Mouse (Mus musculus): Measurements from ENCODE around the gene Cela3a. TPM values are rescaled to one million over a fixed set of nuclear protein-coding genes. Genes with fewer than 3 reads are reported as not detected.

The Cela3a gene
- polyA plus RNA-seq, 1 experiment from 2014 or later = not detected

DNA sequence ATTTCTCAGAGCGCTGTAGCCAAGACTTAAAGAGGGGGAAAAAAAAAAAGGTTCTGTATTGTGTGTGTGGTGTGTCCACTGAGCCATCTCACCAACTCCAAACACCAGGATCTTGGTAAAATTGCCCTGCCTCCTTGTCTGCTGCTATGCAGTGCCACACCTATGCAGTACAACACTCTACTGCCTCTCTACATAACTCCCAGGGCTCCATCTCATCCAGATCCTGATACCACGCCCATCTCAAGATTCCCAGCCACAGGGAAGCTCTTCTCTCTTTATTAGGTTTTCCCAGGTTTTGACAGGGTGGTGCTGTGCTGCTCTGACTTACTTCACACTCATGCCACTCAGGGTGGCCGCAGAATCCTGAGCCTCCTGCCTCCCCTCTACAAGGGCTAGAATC lies 48.6 kb downstream of the Cela3a start:
- Histone ChIP-seq H3K4me1 (ENCODE audit: control insufficient read depth, insufficient read depth, low read length) (peaks cover 11% of the 10 kb centered on the region; the same call in 1 of the 2 replicates), H3K4me2 (no peak overlapping the region), H3K4me3 (ENCODE audit: low read depth, low read length) (no peak overlapping the region), H3K36me3 (ENCODE audit: control insufficient read depth, insufficient read depth, low read length) (no peaks in the 10 kb centered on the region; the same call in 1 of the 2 replicates), H3K9me3 (replicated peaks; ENCODE audit: control insufficient read depth, low read length) (no peaks in the 10 kb centered on the region), H3K27me3 (ENCODE audit: control insufficient read depth, insufficient read depth, low read length) (no peaks in the 10 kb centered on the region), H3K27ac (ENCODE audit: low read depth, low read length) (no peak overlapping the region), H3K9ac (ENCODE audit: low read depth, low read length) (no peak overlapping the region)
- WGBS (ENCODE audit: insufficient replicate concordance) = 67% methylated on average over 3 of the region's 3 CpGs
- no peak for ATAC-seq (replicated peaks; ENCODE audit: insufficient number of reproducible peaks, low FRiP score, low TSS enrichment)

DNA sequence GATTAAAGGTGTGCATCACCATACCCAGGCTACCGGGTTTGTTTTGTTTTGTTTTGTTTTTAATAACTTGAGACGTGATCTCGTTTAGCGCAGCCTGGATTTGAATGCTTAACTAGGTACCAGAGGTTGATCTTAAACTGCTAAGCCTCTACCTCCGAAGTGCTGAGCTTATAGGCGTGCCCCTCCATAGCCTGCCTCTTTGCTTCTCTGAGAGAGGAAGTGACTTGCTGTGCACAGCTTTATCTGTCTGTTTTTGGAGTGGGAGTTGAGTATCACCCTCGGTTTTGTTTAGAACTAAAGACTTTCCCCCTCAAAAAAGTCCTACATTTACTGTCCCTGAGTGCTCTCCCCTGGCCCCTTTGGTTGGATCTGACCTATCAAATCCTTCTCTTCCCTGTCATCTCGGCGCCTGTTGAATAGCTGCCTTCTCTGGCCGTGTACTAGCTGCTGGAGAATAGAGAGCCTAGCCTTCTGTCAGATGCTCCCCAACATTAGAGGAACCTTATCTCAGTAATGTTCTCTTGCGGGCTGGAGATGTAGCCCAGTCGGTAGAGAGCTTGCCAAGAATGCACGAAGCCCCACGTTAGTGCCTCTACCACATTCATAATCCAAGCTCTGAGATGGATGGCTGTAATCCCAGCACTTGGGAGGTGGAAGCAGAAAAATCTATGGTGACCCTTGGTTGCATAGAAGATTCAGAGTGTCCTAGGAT lies 51.1 kb downstream of the Cela3a start:
- no peak overlapping the region for H3K9ac ChIP-seq (ENCODE audit: low read depth, low read length)
- H3K36me3 ChIP-seq (ENCODE audit: control insufficient read depth, insufficient read depth, low read length) = no peaks in the 10 kb centered on the region; the same call in 1 of the 2 replicates
- no peaks in the 10 kb centered on the region for H3K27me3 ChIP-seq (ENCODE audit: control insufficient read depth, insufficient read depth, low read length)
- peaks cover 23% of the 10 kb centered on the region; the same call in 1 of the 2 replicates for H3K4me1 ChIP-seq (ENCODE audit: control insufficient read depth, insufficient read depth, low read length)
- ATAC-seq (replicated peaks; ENCODE audit: insufficient number of reproducible peaks, low FRiP score, low TSS enrichment) = no peak
- no peaks in the 10 kb centered on the region for H3K9me3 ChIP-seq (replicated peaks; ENCODE audit: control insufficient read depth, low read length)
- H3K27ac ChIP-seq (ENCODE audit: low read depth, low read length) = no peak overlapping the region
- WGBS (ENCODE audit: insufficient replicate concordance) = 42% methylated on average over 14 of the region's 14 CpGs
- peak overlapping the region; percentile 76 for H3K4me2 ChIP-seq
- H3K4me3 ChIP-seq (ENCODE audit: low read depth, low read length) = peak overlapping the region; percentile 100; the same call in 1 of the 2 replicates

- H3K9ac ChIP-seq (ENCODE audit: low read depth, low read length) = peak within 1 kb of the TSS; percentile 99
- WGBS (ENCODE audit: insufficient replicate concordance) = 1% methylated on average over 38 of the region's 44 CpGs
- no peaks in the 10 kb centered on the region; the same call in 1 of the 2 replicates for H3K36me3 ChIP-seq (ENCODE audit: control insufficient read depth, insufficient read depth, low read length)
- peak within 1 kb of the TSS; percentile 98 for H3K27ac ChIP-seq (ENCODE audit: low read depth, low read length)
- H3K9me3 ChIP-seq (replicated peaks; ENCODE audit: control insufficient read depth, low read length) = no peaks in the 10 kb centered on the region
- H3K4me2 ChIP-seq = peak within 1 kb of the TSS; percentile 76
- peak; percentile 96 for ATAC-seq (replicated peaks; ENCODE audit: insufficient number of reproducible peaks, low FRiP score, low TSS enrichment)
- peak within 1 kb of the TSS; percentile 100 for H3K4me3 ChIP-seq (ENCODE audit: low read depth, low read length)
- H3K27me3 ChIP-seq (ENCODE audit: control insufficient read depth, insufficient read depth, low read length) = no peaks in the 10 kb centered on the region
- H3K4me1 ChIP-seq (ENCODE audit: control insufficient read depth, insufficient read depth, low read length) = peaks cover 28% of the 10 kb centered on the region; the same call in 1 of the 2 replicates
Measured at GRCm38 (mm10) chr4:137357517-137358254, 51.9 kb downstream of the Cela3a start, which contains the start of gene Cdc42. TSS of gene Cdc42 (minus strand) at chr4:137357720.

GRCm38 (mm10) chr4:137356674-137357510 lies 52.7 kb downstream of the Cela3a start:
- Histone ChIP-seq H3K27ac (ENCODE audit: low read depth, low read length) (peak overlapping the region; percentile 98), H3K9me3 (replicated peaks; ENCODE audit: control insufficient read depth, low read length) (no peaks in the 10 kb centered on the region), H3K4me3 (ENCODE audit: low read depth, low read length) (peak overlapping the region; percentile 100), H3K9ac (ENCODE audit: low read depth, low read length) (peak overlapping the region; percentile 99), H3K36me3 (ENCODE audit: control insufficient read depth, insufficient read depth, low read length) (no peaks in the 10 kb centered on the region; the same call in 1 of the 2 replicates), H3K4me2 (peak overlapping the region; percentile 76), H3K27me3 (ENCODE audit: control insufficient read depth, insufficient read depth, low read length) (no peaks in the 10 kb centered on the region), H3K4me1 (ENCODE audit: control insufficient read depth, insufficient read depth, low read length) (peaks cover 29% of the 10 kb centered on the region; the same call in 1 of the 2 replicates)
- WGBS (ENCODE audit: insufficient replicate concordance) = 0% methylated on average over 47 of the region's 90 CpGs
- ATAC-seq (replicated peaks; ENCODE audit: insufficient number of reproducible peaks, low FRiP score, low TSS enrichment) = peak; percentile 70

Other genes starting within 250 kb of the Cela3a start
- 2.2 and 2.9 TPM in 2 replicates for gene Wnt4, start 132.3 kb downstream of the Cela3a start, polyA plus RNA-seq (2014; fragmentation: Nextera tagmentation; extraction: Ambion mirVana)
- 525 and 599 TPM in 2 replicates for gene Cdc42, start 52.1 kb downstream of the Cela3a start, polyA plus RNA-seq (2014; fragmentation: Nextera tagmentation; extraction: Ambion mirVana)
- gene Cela3b, start 20.7 kb upstream of the Cela3a start, polyA plus RNA-seq (2014; fragmentation: Nextera tagmentation; extraction: Ambion mirVana) = not detected in 2 replicates
- not detected in 2 replicates for gene 1700013G24Rik, start 43.5 kb upstream of the Cela3a start, polyA plus RNA-seq (2014; fragmentation: Nextera tagmentation; extraction: Ambion mirVana)
- 55.5 and 56.4 TPM in 2 replicates for gene Hspg2, start 59.0 kb upstream of the Cela3a start, polyA plus RNA-seq (2014; fragmentation: Nextera tagmentation; extraction: Ambion mirVana)
- gene Ldlrad2, start 164.8 kb upstream of the Cela3a start, polyA plus RNA-seq (2014; fragmentation: Nextera tagmentation; extraction: Ambion mirVana) = not detected in 2 replicates
- 45.0 and 50.1 TPM in 2 replicates for gene Usp48, start 184.0 kb upstream of the Cela3a start, polyA plus RNA-seq (2014; fragmentation: Nextera tagmentation; extraction: Ambion mirVana)

All from heart, embryonic 11.5 days (tissue).